Mouse (Mus musculus): Measurements from ENCODE around the gene Hist2h2bb. TPM values are rescaled to one million over a fixed set of nuclear protein-coding genes. Genes with fewer than 3 reads are reported as not detected.
"Not testable (repeated sequence)": the region's sequence is repeated elsewhere in the genome, so short reads cannot be mapped to it uniquely, and the experiment has no call there.

Hist2h2bb gene
- polyA plus RNA-seq, 1 experiment, result 0.97 TPM

- DNase-seq, result peak; percentile 68
- H3K4me1 ChIP-seq (ENCODE audit: control insufficient read depth, insufficient read depth, low read length), result peaks cover 10% of the 10 kb centered on the region; the same call in 1 of the 2 replicates
- H3K27ac ChIP-seq (ENCODE audit: insufficient read depth, low read depth, low read length), result peak overlapping the region; percentile 53
- H3K4me3 ChIP-seq (ENCODE audit: insufficient read depth, low read depth, low read length), result no peak overlapping the region
- TF ChIP-seq POLR2A (IDR thresholded peaks at IDR 0.05; ENCODE audit: low read depth, low read length) (no peak), CTCF (conservative IDR thresholded peaks at IDR 0.05; ENCODE audit: insufficient read depth, insufficient read length, low read depth, low read length) (no peak)
- WGBS, result 56% methylated on average over 7 of the region's 7 CpGs
- no peaks in the 10 kb centered on the region for H3K27me3 ChIP-seq (replicated peaks; ENCODE audit: control insufficient read depth, insufficient read depth, low read length)
- no peaks in the 10 kb centered on the region for H3K36me3 ChIP-seq (ENCODE audit: control insufficient read depth, insufficient read depth, low read length)
Observed at GRCm38 (mm10) chr3:96243921-96244572, 25.5 kb upstream of the Hist2h2bb start.

- Histone ChIP-seq H3K4me3 (ENCODE audit: insufficient read depth, low read depth, low read length) (peak within 1 kb of the TSS; percentile 73), H3K27ac (ENCODE audit: insufficient read depth, low read depth, low read length) (peak within 1 kb of the TSS; percentile 98), H3K4me1 (ENCODE audit: control insufficient read depth, insufficient read depth, low read length) (peaks cover 10% of the 10 kb centered on the region; the same call in 1 of the 2 replicates)
- peak; percentile 92 for DNase-seq
- not testable (repeated sequence) for H3K36me3 ChIP-seq (ENCODE audit: control insufficient read depth, insufficient read depth, low read length); H3K27me3 ChIP-seq (replicated peaks; ENCODE audit: control insufficient read depth, insufficient read depth, low read length)
- WGBS, result under 1% methylated on average over 40 of the region's 88 CpGs
- TF ChIP-seq POLR2A (IDR thresholded peaks at IDR 0.05; ENCODE audit: low read depth, low read length), result peak; percentile 60
Observed at GRCm38 (mm10) chr3:96245003-96245886, 24.3 kb upstream of the Hist2h2bb start, which contains the start of gene Hist2h2aa1. TSS of gene Hist2h2aa1 (plus strand) at chr3:96245497.

GRCm38 (mm10) chr3:96246018-96246417 is 23.5 kb upstream of the Hist2h2bb start:
- Histone ChIP-seq H3K4me3 (ENCODE audit: insufficient read depth, low read depth, low read length) (peak overlapping the region; percentile 73), H3K27ac (ENCODE audit: insufficient read depth, low read depth, low read length) (peak overlapping the region; percentile 89)
- under 1% methylated on average over 12 of the region's 21 CpGs for WGBS
- not testable (repeated sequence) for DNase-seq; H3K4me1 ChIP-seq (ENCODE audit: control insufficient read depth, insufficient read depth, low read length); H3K27me3 ChIP-seq (replicated peaks; ENCODE audit: control insufficient read depth, insufficient read depth, low read length); H3K36me3 ChIP-seq (ENCODE audit: control insufficient read depth, insufficient read depth, low read length)

GRCm38 (mm10) chr3:96246427-96246856 is 23.1 kb upstream of the Hist2h2bb start, which contains the start of gene Hist2h3c1:
TSS of gene Hist2h3c1 (plus strand) at chr3:96246685.
- WGBS, result 0% methylated on average over 11 of the region's 47 CpGs

GRCm38 (mm10) chr3:96247356-96248140 is 22.0 kb upstream of the Hist2h2bb start:
- WGBS, result 49% methylated on average over 11 of the region's 11 CpGs
- no peak overlapping the region for H3K4me3 ChIP-seq (ENCODE audit: insufficient read depth, low read depth, low read length)
- no peak for DNase-seq
- no peaks in the 10 kb centered on the region for H3K27me3 ChIP-seq (replicated peaks; ENCODE audit: control insufficient read depth, insufficient read depth, low read length)
- H3K36me3 ChIP-seq (ENCODE audit: control insufficient read depth, insufficient read depth, low read length), result no peaks in the 10 kb centered on the region
- TF ChIP-seq CTCF (conservative IDR thresholded peaks at IDR 0.05; ENCODE audit: insufficient read depth, insufficient read length, low read depth, low read length), result no peak
- TF ChIP-seq POLR2A (IDR thresholded peaks at IDR 0.05; ENCODE audit: low read depth, low read length), result no peak
- no peak overlapping the region for H3K27ac ChIP-seq (ENCODE audit: insufficient read depth, low read depth, low read length)
- H3K4me1 ChIP-seq (ENCODE audit: control insufficient read depth, insufficient read depth, low read length), result peaks cover 8% of the 10 kb centered on the region; the same call in 1 of the 2 replicates

More at GRCm38 (mm10) chr3:96246427-96246856, 23.1 kb upstream of the Hist2h2bb start, which contains the start of gene Hist2h3c1:
- H3K4me3 ChIP-seq (ENCODE audit: insufficient read depth, low read depth, low read length), result peak within 1 kb of the TSS; percentile 73
- H3K36me3 ChIP-seq (ENCODE audit: control insufficient read depth, insufficient read depth, low read length); H3K4me1 ChIP-seq (ENCODE audit: control insufficient read depth, insufficient read depth, low read length); H3K27me3 ChIP-seq (replicated peaks; ENCODE audit: control insufficient read depth, insufficient read depth, low read length): not testable (repeated sequence)
- peak within 1 kb of the TSS; percentile 89 for H3K27ac ChIP-seq (ENCODE audit: insufficient read depth, low read depth, low read length)
- peak; percentile 12 for DNase-seq

- H3K4me3 ChIP-seq (ENCODE audit: insufficient read depth, low read depth, low read length), result no peak overlapping the region
- H3K27me3 ChIP-seq (replicated peaks; ENCODE audit: control insufficient read depth, insufficient read depth, low read length), result no peaks in the 10 kb centered on the region
- WGBS, result 66% methylated on average over 6 of the region's 6 CpGs
- TF ChIP-seq CTCF (conservative IDR thresholded peaks at IDR 0.05; ENCODE audit: insufficient read depth, insufficient read length, low read depth, low read length) (no peak), POLR2A (IDR thresholded peaks at IDR 0.05; ENCODE audit: low read depth, low read length) (no peak)
- H3K36me3 ChIP-seq (ENCODE audit: control insufficient read depth, insufficient read depth, low read length), result no peaks in the 10 kb centered on the region
- peaks cover 8% of the 10 kb centered on the region; the same call in 1 of the 2 replicates for H3K4me1 ChIP-seq (ENCODE audit: control insufficient read depth, insufficient read depth, low read length)
- H3K27ac ChIP-seq (ENCODE audit: insufficient read depth, low read depth, low read length), result no peak overlapping the region
- no peak for DNase-seq
Observed at GRCm38 (mm10) chr3:96248141-96249033, 21.2 kb upstream of the Hist2h2bb start.

Measured in kidney, adult 2 months (tissue).